Mouse (Mus musculus): ENCODE measurements around the gene Nt5m.
"Not testable (repeated sequence)": the region's sequence is repeated elsewhere in the genome, so short reads cannot be mapped to it uniquely, and the experiment has no call there.

The Nt5m gene

GRCm38 (mm10) chr11:59839008-59839458 lies at the start of gene Nt5m:
Gene Nt5m (plus strand): TSS chr11:59839447.
- DNase-seq, result peak; percentile 94

- DNase-seq, result no peak
These were observed 45.9 kb upstream of the Nt5m start for GRCm38 (mm10) chr11:59793390-59793789.

- no peak for DNase-seq
These were observed 38.8 kb upstream of the Nt5m start for GRCm38 (mm10) chr11:59800412-59800811.

- DNase-seq, result no peak
These were observed 37.4 kb upstream of the Nt5m start for GRCm38 (mm10) chr11:59801881-59802280.

- DNase-seq, result no peak
These were observed 35.7 kb upstream of the Nt5m start for GRCm38 (mm10) chr11:59803516-59803915.

- no peak for DNase-seq
These were observed 34.7 kb upstream of the Nt5m start for GRCm38 (mm10) chr11:59804409-59805110.

GRCm38 (mm10) chr11:59805256-59805655 lies 34.0 kb upstream of the Nt5m start:
- DNase-seq, result no peak

GRCm38 (mm10) chr11:59805656-59806055 lies 33.6 kb upstream of the Nt5m start:
- no peak for DNase-seq

GRCm38 (mm10) chr11:59808170-59808960 lies 30.9 kb upstream of the Nt5m start:
- no peak for DNase-seq

GRCm38 (mm10) chr11:59809071-59809669 lies 30.1 kb upstream of the Nt5m start:
- DNase-seq, result no peak

GRCm38 (mm10) chr11:59809670-59810474 lies 29.4 kb upstream of the Nt5m start, which contains the start of gene Flcn:
Gene Flcn (minus strand): TSS chr11:59810016.
- DNase-seq, result peak; percentile 86

GRCm38 (mm10) chr11:59810480-59811158 lies 28.6 kb upstream of the Nt5m start:
- DNase-seq, result no peak

- DNase-seq, result no peak
These were observed 28.0 kb upstream of the Nt5m start for GRCm38 (mm10) chr11:59811211-59811610.

- no peak for DNase-seq
These were observed 26.0 kb upstream of the Nt5m start for GRCm38 (mm10) chr11:59813276-59813675.

- DNase-seq, result no peak
These were observed 24.9 kb upstream of the Nt5m start for GRCm38 (mm10) chr11:59814311-59814710.

GRCm38 (mm10) chr11:59814936-59815335 lies 24.3 kb upstream of the Nt5m start:
- no peak for DNase-seq

- DNase-seq, result no peak
These were observed 23.7 kb upstream of the Nt5m start for GRCm38 (mm10) chr11:59815482-59816065.

- no peak for DNase-seq
These were observed 21.3 kb upstream of the Nt5m start for GRCm38 (mm10) chr11:59817916-59818315.

- DNase-seq, result no peak
These were observed 17.6 kb upstream of the Nt5m start for GRCm38 (mm10) chr11:59821625-59822024.

GRCm38 (mm10) chr11:59837789-59838188 lies 1.5 kb upstream of the Nt5m start:
- DNase-seq, result not testable (repeated sequence)

- no peak for DNase-seq
These were observed 821 bp upstream of the Nt5m start for GRCm38 (mm10) chr11:59838426-59838825.
